Mouse (Mus musculus): Measurements from ENCODE around the gene Btbd9.

GRCm38 (mm10) chr17:30460727-30461349, 115.5 kb downstream of the Btbd9 start:
- TF ChIP-seq ELF1 (IDR thresholded peaks at IDR 0.05; ENCODE audit: low read depth, low read length), result no peak
- TF ChIP-seq MYB (IDR thresholded peaks at IDR 0.05; ENCODE audit: low read depth, low read length), result no peak
- TF ChIP-seq USF1 (IDR thresholded peaks at IDR 0.05; ENCODE audit: low read depth, low read length), result no peak
- no peak for TF ChIP-seq ZC3H11A (IDR thresholded peaks at IDR 0.05; ENCODE audit: low read depth, low read length)
- TF ChIP-seq CTCF (IDR thresholded peaks at IDR 0.05 in 2 of 3, conservative IDR thresholded peaks at IDR 0.05 in 1 of 3; ENCODE audit: control insufficient read depth in 1 of 3, insufficient read depth in 1 of 3, low read depth in 2 of 3, low read length in 3 of 3, poor library complexity in 1 of 3, severe bottlenecking in 1 of 3), result no peak
- TF ChIP-seq UBTF (IDR thresholded peaks at IDR 0.05; ENCODE audit: borderline replicate concordance, insufficient read depth, low read depth, low read length), result no peak
- no peak for TF ChIP-seq TAL1 (IDR thresholded peaks at IDR 0.05; ENCODE audit: low read length)
- TF ChIP-seq NELFE (IDR thresholded peaks at IDR 0.05; ENCODE audit: low read depth, low read length), result no peak
- no peak for TF ChIP-seq BHLHE40 (IDR thresholded peaks at IDR 0.05; ENCODE audit: borderline replicate concordance, low read depth, low read length)
- TF ChIP-seq RCOR1 (IDR thresholded peaks at IDR 0.05; ENCODE audit: low read depth, low read length), result no peak
- TF ChIP-seq EP300 (IDR thresholded peaks at IDR 0.05; ENCODE audit: low read depth in 1 of 2, low read length in 2 of 2), result no peak
- no peak for TF ChIP-seq POLR2A (IDR thresholded peaks at IDR 0.05; ENCODE audit: control insufficient read depth in 1 of 2, insufficient read depth in 1 of 2, low read depth in 1 of 2, low read length in 2 of 2, poor library complexity in 1 of 2)
- no peak for TF ChIP-seq GATA1 (IDR thresholded peaks at IDR 0.05; ENCODE audit: low read depth, low read length)

Measured in MEL (cell line).